26 mouse cellular contexts compared by ENCODE assay signal in genomic region chr8:57462839-57463238, GRCm38 (mm10). TPM values are rescaled to one million over a fixed set of nuclear protein-coding genes. Genes with fewer than 3 reads are reported as not detected.
DNase-seq lines count a peak whose midpoint lies in the region; ATAC-seq and TF ChIP-seq lines count a peak whose summit lies in the region.
"Had no signal": no experiment of that assay in that cellular context is flagged by ENCODE, and none has a peak within 500 bp of the region (broad histone marks: within the 10 kb centered on the region; RNA-seq: fewer than 3 reads in every experiment).

No protein-coding gene starts in this region.

- no peaks in the 10 kb centered on the region for H3K4me1 ChIP-seq in lung, postnatal 0 days (ENCODE audit: insufficient read depth, low read depth, low read length)
- H3K4me1 ChIP-seq in CH12.LX (ENCODE audit: control insufficient read depth in 1 of 2, insufficient read depth in 2 of 2): peaks cover 3 to 11% of the 10 kb centered on the region in 2 experiments; a peak in 3 of 4 replicates
- H3K4me1 ChIP-seq in midbrain, embryonic 15.5 days: no peaks in the 10 kb centered on the region
- H3K4me1 ChIP-seq: embryonic facial prominence, embryonic 15.5 days; kidney, embryonic 15.5 days; limb, embryonic 12.5 days; midbrain, embryonic 12.5 days; stomach, embryonic 15.5 days had no signal

- TF ChIP-seq CTCF in lung, postnatal 0 days (IDR thresholded peaks at IDR 0.05): no peak
- TF ChIP-seq CTCF in CH12.LX (conservative IDR thresholded peaks at IDR 0.05 in 1 of 2, IDR thresholded peaks at IDR 0.05 in 1 of 2; ENCODE audit: low read depth in 2 of 2, low read length in 2 of 2): no peak

- in situ Hi-C loops in CH12.LX (cut with MboI; ENCODE audit: low pct_ligation_motif_present, low pct_unique_long_range_greater_than_20kb, low sequenced_read_pairs): no loop called here

- no peak overlapping the region for H3K4me3 ChIP-seq in lung, postnatal 0 days (ENCODE audit: low read depth, low read length)
- H3K4me3 ChIP-seq in CH12.LX (replicated peaks in 1 of 3; ENCODE audit: low read depth in 2 of 3, low read length in 2 of 3, poor library complexity in 1 of 3): no peak overlapping the region
- H3K4me3 ChIP-seq in midbrain, embryonic 15.5 days: no peak overlapping the region
- H3K4me3 ChIP-seq: embryonic facial prominence, embryonic 15.5 days; gastrocnemius, adult 2 months; kidney, embryonic 15.5 days; limb, embryonic 12.5 days; midbrain, embryonic 12.5 days; stomach, embryonic 15.5 days had no signal

- no peak overlapping the region for H3K9ac ChIP-seq in lung, postnatal 0 days (replicated peaks; ENCODE audit: low read depth)
- no peak overlapping the region for H3K9ac ChIP-seq in CH12.LX (ENCODE audit: insufficient read depth, low read depth)
- no peak overlapping the region for H3K9ac ChIP-seq in midbrain, embryonic 15.5 days
- H3K9ac ChIP-seq: embryonic facial prominence, embryonic 15.5 days; kidney, embryonic 15.5 days; limb, embryonic 12.5 days; liver, embryonic 14.5 days; midbrain, embryonic 12.5 days; stomach, embryonic 15.5 days had no signal

- H3K4me2 ChIP-seq in lung, postnatal 0 days (replicated peaks; ENCODE audit: low read depth, low read length): no peak overlapping the region
- H3K4me2 ChIP-seq in CH12.LX (ENCODE audit: insufficient read depth, low read depth, poor library complexity, severe bottlenecking): no peak overlapping the region
- no peak overlapping the region for H3K4me2 ChIP-seq in midbrain, embryonic 15.5 days
- H3K4me2 ChIP-seq: embryonic facial prominence, embryonic 15.5 days; heart, embryonic 11.5 days; kidney, embryonic 15.5 days; limb, embryonic 12.5 days; midbrain, embryonic 12.5 days; stomach, embryonic 15.5 days had no signal

- 32% methylated on average over 1 of the region's 1 CpGs for WGBS in lung, postnatal 0 days
- 41% methylated on average over 1 of the region's 1 CpGs for WGBS in midbrain, embryonic 15.5 days

- no peak overlapping the region for H3K27ac ChIP-seq in lung, postnatal 0 days (ENCODE audit: low read length)
- H3K27ac ChIP-seq in CH12.LX (ENCODE audit: insufficient read depth, low read depth): no peak overlapping the region
- H3K27ac ChIP-seq in midbrain, embryonic 15.5 days: no peak overlapping the region
- H3K27ac ChIP-seq: embryonic facial prominence, embryonic 15.5 days; gastrocnemius, adult 2 months; kidney, embryonic 15.5 days; limb, embryonic 12.5 days; liver, embryonic 14.5 days; midbrain, embryonic 12.5 days; stomach, embryonic 15.5 days had no signal

- no peaks in the 10 kb centered on the region for H3K27me3 ChIP-seq in lung, postnatal 0 days (replicated peaks; ENCODE audit: insufficient read depth, low read length)
- no peaks in the 10 kb centered on the region for H3K27me3 ChIP-seq in CH12.LX (replicated peaks)
- no peaks in the 10 kb centered on the region for H3K27me3 ChIP-seq in midbrain, embryonic 15.5 days (replicated peaks)
- H3K27me3 ChIP-seq: embryonic facial prominence, embryonic 15.5 days; kidney, embryonic 15.5 days; limb, embryonic 12.5 days; midbrain, embryonic 12.5 days; stomach, embryonic 15.5 days had no signal

- dilution Hi-C loops in CH12.LX (cut with MboI; ENCODE audit: extremely low pct_ligation_motif_present, extremely low pct_unique_long_range_greater_than_20kb, low sequenced_read_pairs): no loop called here

- TF ChIP-seq EP300 in lung, postnatal 0 days (IDR thresholded peaks at IDR 0.05): no peak
- no peak for TF ChIP-seq EP300 in CH12.LX (IDR thresholded peaks at IDR 0.05; ENCODE audit: low read length)

- no peaks in the 10 kb centered on the region for H3K9me3 ChIP-seq in lung, postnatal 0 days (ENCODE audit: low read length)
- no peaks in the 10 kb centered on the region for H3K9me3 ChIP-seq in CH12.LX (replicated peaks; ENCODE audit: low read length)
- H3K9me3 ChIP-seq in midbrain, embryonic 15.5 days: no peaks in the 10 kb centered on the region
- H3K9me3 ChIP-seq: embryonic facial prominence, embryonic 15.5 days; kidney, embryonic 15.5 days; limb, embryonic 12.5 days; midbrain, embryonic 12.5 days; stomach, embryonic 15.5 days had no signal

- peak; percentile 19 for DNase-seq in lung, postnatal 0 days (ENCODE audit: low spot score)
- DNase-seq in lung, postnatal 4 days: no peak
- peak; percentile 4 for DNase-seq in CH12.LX (ENCODE audit: extremely low read depth)
- no peak for DNase-seq in adrenal gland, postnatal 14 days
- DNase-seq: adrenal gland, postnatal 25 days; cerebellum, adult 11 months; cerebellum, postnatal 14 days; embryo, embryonic 11 days; gastrocnemius, adult 2 months; kidney, postnatal 4 days; retina, postnatal 1 day; thymus, postnatal 25 days had no signal

- no peak for TF ChIP-seq POLR2A in CH12.LX (IDR thresholded peaks at IDR 0.05; ENCODE audit: low read depth, low read length)

- ATAC-seq in lung, postnatal 0 days: no peak
- peak; percentile 98 for ATAC-seq in granulocyte monocyte progenitor cell, adult 5-6 weeks (replicated peaks; ENCODE audit: poor library complexity, severe bottlenecking)
- peak; percentile 84 for ATAC-seq in neutrophil, adult 5-6 weeks (ENCODE audit: extremely low read depth, insufficient number of reproducible peaks, low FRiP score, poor library complexity, severe bottlenecking)
- ATAC-seq in midbrain, embryonic 15.5 days (replicated peaks): no peak
- ATAC-seq: forebrain, embryonic 14.5 days; intestine, postnatal 0 days had no signal

- H3K36me3 ChIP-seq in lung, postnatal 0 days (ENCODE audit: insufficient read depth, low read length): no peaks in the 10 kb centered on the region
- H3K36me3 ChIP-seq in CH12.LX (replicated peaks in 1 of 2; ENCODE audit: control insufficient read depth in 1 of 2, insufficient read depth in 1 of 2, low read length in 1 of 2): no peaks in the 10 kb centered on the region
- no peaks in the 10 kb centered on the region for H3K36me3 ChIP-seq in midbrain, embryonic 15.5 days (replicated peaks)
- H3K36me3 ChIP-seq: embryonic facial prominence, embryonic 15.5 days; kidney, embryonic 15.5 days; limb, embryonic 12.5 days; midbrain, embryonic 12.5 days; stomach, embryonic 15.5 days had no signal

- H3K79me2 ChIP-seq in CH12.LX (replicated peaks; ENCODE audit: control insufficient read depth, extremely low read depth, insufficient read depth, poor library complexity, severe bottlenecking): no peaks in the 10 kb centered on the region

- no peak for TF ChIP-seq RAD21 in CH12.LX (IDR thresholded peaks at IDR 0.05; ENCODE audit: low read depth, low read length)

TF ChIP-seq in CH12.LX, 34 proteins besides CTCF, POLR2A, EP300 and RAD21:
- TF ChIP-seq KAT2A (IDR thresholded peaks at IDR 0.05; ENCODE audit: insufficient replicate concordance, low read length): no peak
- no peak for TF ChIP-seq ZKSCAN1 (IDR thresholded peaks at IDR 0.05; ENCODE audit: borderline replicate concordance, low read depth, low read length)
- TF ChIP-seq TBP (conservative IDR thresholded peaks at IDR 0.05; ENCODE audit: low read depth, low read length): no peak
- TF ChIP-seq USF2 (conservative IDR thresholded peaks at IDR 0.05; ENCODE audit: low read depth, low read length): no peak
- TF ChIP-seq MYC (IDR thresholded peaks at IDR 0.05; ENCODE audit: low read depth, low read length): no peak
- no peak for TF ChIP-seq BHLHE40 (IDR thresholded peaks at IDR 0.05; ENCODE audit: low read depth, low read length)
- no peak for TF ChIP-seq MAX (IDR thresholded peaks at IDR 0.05; ENCODE audit: low read length)
- TF ChIP-seq MXI1 (IDR thresholded peaks at IDR 0.05; ENCODE audit: low read depth, low read length): no peak
- no peak for TF ChIP-seq MAZ (IDR thresholded peaks at IDR 0.05; ENCODE audit: low read depth, low read length)
- TF ChIP-seq ZNF384 (IDR thresholded peaks at IDR 0.05; ENCODE audit: low read depth, low read length): no peak

RNA-seq across cellular contexts. Expression of gene Scrg1, which starts 7.1 kb away (rescaled TPM):
- polyA plus RNA-seq in lung, postnatal 0 days (2015; fragmentation: Nextera tagmentation; extraction: Ambion mirVana): 0.47 and 0.55 TPM in 2 replicates
- total RNA-seq in CH12.LX (2012; rRNA removed): not detected in 2 replicates
- total RNA-seq in CH12.LX (2014; rRNA removed): not detected in 2 replicates
- not detected in 2 replicates for polyA plus RNA-seq in CH12.LX (2012; ENCODE audit: insufficient read length, low read depth)
- not detected in 2 replicates for total RNA-seq in granulocyte monocyte progenitor cell, adult 5-6 weeks (2014; fragmentation: Nextera tagmentation)
- total RNA-seq in granulocyte monocyte progenitor cell, adult 5-6 weeks (2017): not detected in 2 replicates
- total RNA-seq in neutrophil, adult 5-6 weeks (2017): 14.4 and 15.7 TPM in 2 replicates
- total RNA-seq in adrenal gland, postnatal 14 days (2021): 0.52 and 0.94 TPM in 2 replicates
- 8.1 and 8.5 TPM in 2 replicates for polyA plus RNA-seq in midbrain, embryonic 15.5 days (2015; fragmentation: Nextera tagmentation; extraction: Ambion mirVana)
- total RNA-seq: adrenal gland, postnatal 25 days; gastrocnemius, adult 2 months had no signal
- polyA plus RNA-seq: C2C12; gonadal fat pad, adult 2 months; liver, embryonic 14.5 days; midbrain, embryonic 12.5 days had no signal

RNA-seq across cellular contexts. Expression of gene Sap30, which starts 24.8 kb away (rescaled TPM):
- 17.3 and 18.5 TPM in 2 replicates for polyA plus RNA-seq in lung, postnatal 0 days (2015; fragmentation: Nextera tagmentation; extraction: Ambion mirVana)
- total RNA-seq in CH12.LX (2012; rRNA removed) (37.1 and 38.1 TPM in 2 replicates), CH12.LX (2014; rRNA removed) (82.6 and 93.5 TPM in 2 replicates)
- 33.9 and 39.6 TPM in 2 replicates for polyA plus RNA-seq in CH12.LX (2012; ENCODE audit: insufficient read length, low read depth)
- total RNA-seq in granulocyte monocyte progenitor cell, adult 5-6 weeks (2014; fragmentation: Nextera tagmentation): 21.9 and 24.6 TPM in 2 replicates
- total RNA-seq in granulocyte monocyte progenitor cell, adult 5-6 weeks (2017): 73.7 and 93.3 TPM in 2 replicates
- total RNA-seq in neutrophil, adult 5-6 weeks (2017): 38.6 and 46.9 TPM in 2 replicates
- 11.6 and 12.0 TPM in 2 replicates for total RNA-seq in adrenal gland, postnatal 14 days (2021)
- polyA plus RNA-seq in midbrain, embryonic 15.5 days (2015; fragmentation: Nextera tagmentation; extraction: Ambion mirVana): 32.6 and 33.4 TPM in 2 replicates

RNA-seq across cellular contexts. Expression of gene Hmgb2, which starts 48.9 kb away (rescaled TPM):
- polyA plus RNA-seq in lung, postnatal 0 days (2015; fragmentation: Nextera tagmentation; extraction: Ambion mirVana): 94.8 and 106 TPM in 2 replicates
- 144 and 160 TPM in 2 replicates for total RNA-seq in CH12.LX (2012; rRNA removed)
- 236 and 241 TPM in 2 replicates for total RNA-seq in CH12.LX (2014; rRNA removed)
- polyA plus RNA-seq in CH12.LX (2012; ENCODE audit: insufficient read length, low read depth): 165 and 187 TPM in 2 replicates
- 351 and 354 TPM in 2 replicates for total RNA-seq in granulocyte monocyte progenitor cell, adult 5-6 weeks (2014; fragmentation: Nextera tagmentation)
- total RNA-seq in granulocyte monocyte progenitor cell, adult 5-6 weeks (2017): 469 and 554 TPM in 2 replicates
- 263 and 277 TPM in 2 replicates for total RNA-seq in neutrophil, adult 5-6 weeks (2017)
- total RNA-seq in adrenal gland, postnatal 14 days (2021): 56.5 and 57.5 TPM in 2 replicates
- 46.1 and 61.2 TPM in 2 replicates for polyA plus RNA-seq in midbrain, embryonic 15.5 days (2015; fragmentation: Nextera tagmentation; extraction: Ambion mirVana)

Comparison
In these comparisons a context has a peak if more than half of its experiments do, and no peak if none do; other contexts are left out.
1. DNase-seq: peak in lung, postnatal 0 days (single experiment) and CH12.LX (single experiment); none in lung, postnatal 4 days (0 of 2) and adrenal gland, postnatal 14 days (single experiment).
2. ATAC-seq: peak in granulocyte monocyte progenitor cell, adult 5-6 weeks (single experiment) and neutrophil, adult 5-6 weeks (single experiment); none in lung, postnatal 0 days (single experiment) and midbrain, embryonic 15.5 days (single experiment).